Mouse (Mus musculus) thymus, postnatal 0 days (tissue): Measurements from ENCODE around the gene Timm23. TPM values are rescaled to one million over a fixed set of nuclear protein-coding genes. Genes with fewer than 3 reads are reported as not detected.
A peak's percentile ranks its signal among the peaks of the same experiment; 100 is the strongest.
"Not testable (repeated sequence)": the region's sequence is repeated elsewhere in the genome, so short reads cannot be mapped to it uniquely, and the experiment has no call there.

ENCODE experiments used
- DNase-seq: peaks from one replicate; pipeline ENCODE4 v3.0.0-alpha.2; 2015; ENCODE audit warnings: low spot score
- polyA plus RNA-seq: library from polyadenylated mRNA; unstranded; fragments of >200 nt; fragmentation: Nextera tagmentation; extraction: Ambion mirVana; gene quantifications from 2 replicates; pipeline ENCODE4 v1.2.1, GENCODE M21; 2015

The Timm23 gene
- polyA plus RNA-seq: 402 and 405 TPM in 2 replicates

- DNase-seq: peak; percentile 87
Measured at GRCm38 (mm10) chr14:32201791-32202451, at the start of gene Timm23, which contains the start of gene Parg. Gene Timm23 (minus strand): TSS chr14:32201898. Gene Parg (plus strand): TSS chr14:32201949.

- DNase-seq: no peak
Measured at GRCm38 (mm10) chr14:32249616-32250015, 47.9 kb upstream of the Timm23 start.

GRCm38 (mm10) chr14:32246019-32246418 is 44.3 kb upstream of the Timm23 start:
- no peak for DNase-seq

- no peak for DNase-seq
Measured at GRCm38 (mm10) chr14:32242401-32242800, 40.7 kb upstream of the Timm23 start.

GRCm38 (mm10) chr14:32228996-32229395 is 27.3 kb upstream of the Timm23 start:
- peak; percentile 51 for DNase-seq

- DNase-seq: no peak
Measured at GRCm38 (mm10) chr14:32226601-32227000, 24.9 kb upstream of the Timm23 start.

GRCm38 (mm10) chr14:32201354-32201753 is 344 bp downstream of the Timm23 start:
- peak; percentile 42 for DNase-seq

GRCm38 (mm10) chr14:32193557-32193956 is 8.1 kb downstream of the Timm23 start:
- not testable (repeated sequence) for DNase-seq

- peak; percentile 56 for DNase-seq
Measured at GRCm38 (mm10) chr14:32192437-32192836, 9.3 kb downstream of the Timm23 start.

- DNase-seq: no peak
Measured at GRCm38 (mm10) chr14:32191926-32192325, 9.8 kb downstream of the Timm23 start.

GRCm38 (mm10) chr14:32190627-32191391 is 10.9 kb downstream of the Timm23 start:
- DNase-seq: no peak

GRCm38 (mm10) chr14:32183846-32184245 is 17.9 kb downstream of the Timm23 start:
- no peak for DNase-seq

- no peak for DNase-seq
Measured at GRCm38 (mm10) chr14:32180861-32181260, 20.8 kb downstream of the Timm23 start.

- no peak for DNase-seq
Measured at GRCm38 (mm10) chr14:32179393-32180195, 22.1 kb downstream of the Timm23 start.

- not testable (repeated sequence) for DNase-seq
Measured at GRCm38 (mm10) chr14:32176590-32176989, 25.1 kb downstream of the Timm23 start.

GRCm38 (mm10) chr14:32175310-32175709 is 26.4 kb downstream of the Timm23 start:
- DNase-seq: no peak

GRCm38 (mm10) chr14:32170137-32170536 is 31.6 kb downstream of the Timm23 start:
- DNase-seq: no peak

- DNase-seq: no peak
Measured at GRCm38 (mm10) chr14:32168653-32169231, 33.0 kb downstream of the Timm23 start.

GRCm38 (mm10) chr14:32167326-32167725 is 34.4 kb downstream of the Timm23 start:
- DNase-seq: no peak

- DNase-seq: no peak
Measured at GRCm38 (mm10) chr14:32166840-32167239, 34.9 kb downstream of the Timm23 start.

GRCm38 (mm10) chr14:32166062-32166441 is 35.6 kb downstream of the Timm23 start:
- DNase-seq: no peak
